Mouse (Mus musculus) lung, postnatal 10 days (tissue): ENCODE measurements at regions not wholly inside any gene's neighbourhood (a gene's known extent, or its start where the extent isn't known, plus 50 kb on each side); places are given as distances from the start of the nearest gene placed in this dataset.

ENCODE experiments used
- DNase-seq: peaks from one replicate; pipeline ENCODE4 v3.0.0; 2021

DNA sequence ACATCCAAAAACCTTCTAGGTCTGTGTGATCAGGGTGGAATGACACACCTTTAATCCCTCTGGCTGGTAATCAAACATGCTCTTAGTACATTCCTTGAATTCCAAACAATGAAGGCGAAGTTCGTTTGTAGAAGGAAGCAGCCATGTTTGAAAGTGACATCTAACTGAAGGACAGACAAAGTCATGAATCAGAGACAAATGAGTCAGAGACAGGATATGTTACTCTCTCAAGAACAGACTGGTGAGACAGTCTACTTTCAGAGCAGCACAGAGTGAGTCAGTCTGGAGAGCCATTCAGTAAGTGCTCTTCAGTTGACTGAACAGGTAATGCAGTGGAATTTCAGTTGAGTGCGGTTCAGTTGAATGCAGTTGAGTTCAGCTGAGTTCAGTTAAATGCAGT, 150.4 kb downstream of the Cpe start:
- DNase-seq = no peak

- DNase-seq = no peak
These were observed 152.9 kb downstream of the Cpe start for GRCm38 (mm10) chr8:64539846-64540472.

DNA sequence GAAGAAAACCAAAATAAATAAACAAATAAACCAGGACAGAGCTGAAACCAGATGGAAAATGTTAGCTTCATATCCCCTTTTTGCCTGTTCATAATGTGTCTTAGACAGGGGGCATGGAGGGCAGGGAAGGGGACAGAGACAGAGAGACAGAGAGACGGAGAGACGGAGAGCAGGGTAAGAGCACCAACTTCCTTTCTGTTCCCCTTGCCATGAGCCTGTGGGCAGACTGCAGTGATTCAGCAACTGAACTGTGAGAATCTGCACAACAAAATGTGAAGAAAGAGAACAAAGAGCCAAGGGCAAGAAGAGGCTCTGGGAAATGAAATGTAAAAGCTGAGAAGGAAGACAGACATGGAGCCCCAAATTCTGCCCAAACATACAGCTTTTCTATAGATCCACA, 161.1 kb downstream of the Cpe start:
- no peak for DNase-seq

DNA sequence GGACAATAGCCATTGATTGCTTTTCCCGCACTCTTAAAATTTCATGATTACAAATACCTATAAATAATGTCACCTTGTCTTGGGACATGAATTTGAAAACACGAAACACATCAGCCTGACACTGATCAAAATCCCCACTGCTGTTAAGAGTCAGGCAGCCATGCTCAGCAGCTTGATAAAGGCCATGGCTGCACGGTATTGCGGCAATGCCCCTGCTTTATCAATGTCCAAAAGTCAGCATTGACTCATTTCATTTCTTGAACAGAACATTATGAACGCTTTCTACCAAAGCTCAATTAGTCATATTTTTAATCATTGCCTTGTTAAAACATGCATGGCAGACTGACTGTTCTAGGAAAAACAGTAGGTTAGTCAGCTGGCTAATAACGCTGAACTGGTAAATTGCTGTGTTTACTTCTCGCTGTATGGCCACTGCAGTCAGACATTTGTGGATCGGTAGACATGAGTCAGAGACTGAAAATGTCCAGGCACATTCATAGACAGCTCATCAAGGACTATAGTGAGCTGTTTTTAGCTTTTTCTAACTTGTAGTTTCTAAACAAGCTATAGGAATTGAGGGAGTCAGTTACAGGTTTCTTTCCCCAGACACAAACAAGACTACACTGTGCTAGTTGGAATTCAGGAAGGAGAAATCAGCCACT, 170.3 kb downstream of the Cpe start:
- DNase-seq = no peak

DNA sequence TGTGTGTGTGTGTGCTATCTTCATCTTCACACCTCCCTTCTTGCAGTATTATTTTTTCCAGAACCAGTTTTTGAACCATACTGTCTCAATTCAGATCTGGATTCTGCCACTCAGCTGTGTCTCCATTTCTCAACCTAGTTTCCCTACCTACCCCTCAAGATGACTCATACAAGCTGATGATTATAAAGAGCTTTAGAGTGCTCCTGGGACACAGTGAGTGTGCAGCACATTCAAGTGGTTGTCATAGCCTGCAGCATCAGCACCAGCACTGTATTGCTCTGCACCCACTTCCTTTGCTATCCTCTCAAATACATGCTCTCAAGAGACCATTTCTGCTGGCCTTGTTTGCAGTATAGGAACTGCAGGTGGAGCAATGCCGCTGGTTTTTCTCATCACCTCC, 173.2 kb downstream of the Cpe start:
- DNase-seq = no peak

GRCm38 (mm10) chr8:64515923-64516322, 176.9 kb downstream of the Cpe start:
- no peak for DNase-seq

DNA sequence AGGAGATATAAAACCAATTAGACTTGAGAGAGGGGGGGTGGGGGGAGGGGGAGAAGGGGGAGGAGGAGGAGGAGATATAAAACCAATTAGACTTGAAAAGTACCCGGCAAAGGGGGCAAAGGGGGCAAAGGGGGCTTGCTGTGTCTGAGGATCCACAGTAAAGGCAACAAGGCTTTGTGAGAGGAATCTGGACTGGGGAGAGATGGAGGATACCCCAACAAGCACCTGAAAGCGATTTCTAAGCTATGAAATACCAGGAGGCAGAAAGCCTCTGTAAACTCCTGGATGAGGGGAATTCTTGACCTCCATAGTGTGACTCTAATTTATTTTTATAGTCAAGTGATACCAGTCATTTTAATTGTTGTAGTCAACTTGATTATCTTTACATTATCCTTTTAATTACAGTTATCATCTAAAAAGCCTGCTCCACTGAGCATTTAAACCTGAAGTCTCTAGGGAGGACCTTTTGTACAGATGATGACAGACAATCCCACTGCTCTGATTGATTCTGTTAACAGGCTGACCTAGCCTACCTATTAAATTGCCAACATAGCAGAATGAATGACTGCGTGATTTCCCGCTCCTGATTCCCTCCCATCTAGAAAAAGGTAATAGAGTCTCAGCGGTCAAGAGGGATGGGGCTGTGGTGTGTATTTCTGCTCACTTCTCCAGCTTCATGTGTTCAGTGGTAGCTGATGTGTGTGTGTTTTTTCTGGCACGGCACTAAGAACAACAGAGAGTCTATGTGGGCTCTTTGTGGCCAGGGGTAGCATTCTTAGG, 195.4 kb downstream of the Cpe start:
- no peak for DNase-seq

- DNase-seq = no peak
These were observed 196.3 kb downstream of the Cpe start for GRCm38 (mm10) chr8:64496333-64497213.

- no peak for DNase-seq
These were observed 201.3 kb downstream of the Cpe start for GRCm38 (mm10) chr8:64491561-64491960.

DNA sequence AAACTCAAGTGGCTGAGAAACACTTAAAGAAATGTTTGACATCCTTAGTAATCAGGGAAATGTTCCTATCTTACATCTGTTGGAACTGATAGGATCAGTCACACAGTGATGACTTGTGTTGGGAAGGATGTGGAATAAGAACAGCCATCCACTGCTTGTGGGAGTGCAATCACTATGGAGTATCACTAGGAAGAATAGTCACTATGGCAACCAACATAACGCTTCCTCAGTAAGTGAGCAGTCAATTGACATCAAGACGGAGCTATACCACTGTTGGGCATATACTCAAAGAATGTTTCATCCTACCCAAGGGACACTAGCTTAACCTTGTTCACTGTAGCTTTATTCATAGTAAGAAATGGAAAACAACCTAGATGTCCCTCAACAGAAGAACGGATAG, 204.8 kb downstream of the Cpe start:
- no peak for DNase-seq

DNA sequence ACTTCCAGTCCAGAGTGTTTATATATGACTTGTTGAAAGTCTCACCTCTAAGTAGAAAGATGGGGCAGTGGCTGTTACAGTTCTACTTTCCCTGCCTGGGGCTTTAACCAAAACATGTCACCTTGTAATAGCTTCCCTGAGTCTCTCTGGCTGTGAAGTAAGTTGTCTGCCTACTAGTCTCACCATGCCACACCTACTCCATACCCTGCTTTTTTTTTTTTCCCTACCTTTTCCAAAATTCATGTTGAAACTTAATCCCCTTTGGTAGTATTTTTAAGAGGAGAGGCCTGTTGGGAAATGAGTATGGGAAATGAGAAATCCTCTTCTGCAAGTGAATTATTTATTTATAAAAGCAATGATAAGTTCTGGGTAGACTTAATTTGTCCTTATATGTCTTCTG, 219.6 kb downstream of the Cpe start:
- DNase-seq = no peak

DNA sequence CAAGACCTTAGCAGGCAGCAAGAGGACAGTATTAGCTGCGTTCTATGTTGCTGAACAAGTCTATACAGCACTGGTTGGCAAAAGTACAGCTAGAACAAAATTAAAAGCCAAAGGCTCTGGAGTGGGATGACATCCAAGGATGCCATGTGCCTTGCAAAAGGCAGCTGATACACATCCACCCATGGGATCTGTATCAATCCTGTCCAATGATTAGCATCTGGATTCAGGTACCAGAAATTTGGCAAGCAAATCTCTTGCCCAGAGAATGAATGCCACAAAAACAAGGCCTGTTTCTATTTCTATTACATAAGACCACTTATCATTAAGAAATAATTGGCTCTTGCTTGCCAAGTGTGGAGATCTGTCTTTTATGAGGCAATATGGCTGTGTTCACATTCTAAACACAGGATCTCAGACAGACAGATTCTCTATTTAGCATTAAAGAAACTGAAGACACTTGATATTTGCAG, 220.0 kb downstream of the Cpe start:
- no peak for DNase-seq

DNA sequence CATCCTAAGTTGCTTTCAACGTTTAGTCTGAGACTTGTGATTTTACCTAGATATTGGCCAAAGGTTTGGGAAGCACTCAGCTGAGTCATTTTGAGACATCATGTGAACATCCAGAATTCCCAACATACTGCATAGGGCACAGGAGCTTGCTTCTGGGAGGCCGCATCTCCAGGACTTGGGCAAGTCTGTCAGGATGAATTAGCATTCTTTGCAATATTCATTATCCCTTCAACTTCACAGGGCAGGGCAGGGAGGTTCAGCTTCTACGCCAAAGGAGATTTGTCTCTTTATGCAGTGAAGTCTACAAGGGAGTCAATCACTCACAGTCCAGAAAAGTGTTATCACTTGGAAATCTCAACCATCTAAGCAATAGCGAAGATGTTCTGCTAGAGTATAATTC, 231.7 kb downstream of the Cpe start:
- no peak for DNase-seq

- no peak for DNase-seq
These were observed 235.9 kb downstream of the Cpe start for GRCm38 (mm10) chr8:64456970-64457369.

DNA sequence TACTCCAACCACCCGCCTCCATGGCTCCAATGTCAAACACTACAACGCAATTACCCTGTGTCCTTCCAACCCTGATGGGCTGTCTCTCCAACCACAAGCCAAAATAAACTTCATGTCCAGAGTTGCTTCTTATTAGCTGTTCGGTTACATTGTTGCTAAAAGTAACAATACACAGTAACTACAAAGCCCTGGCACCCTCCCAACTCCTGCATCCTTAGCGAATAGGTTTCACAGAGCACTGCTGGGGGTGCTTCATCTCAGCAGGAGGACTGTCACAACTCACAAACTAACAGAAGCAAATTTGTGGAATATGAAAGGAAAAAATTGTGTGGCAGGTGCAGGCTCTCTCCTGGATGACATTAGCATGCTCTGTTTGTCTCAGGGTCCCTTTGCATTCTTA, 238.1 kb downstream of the Cpe start:
- peak; percentile 9 for DNase-seq

DNA sequence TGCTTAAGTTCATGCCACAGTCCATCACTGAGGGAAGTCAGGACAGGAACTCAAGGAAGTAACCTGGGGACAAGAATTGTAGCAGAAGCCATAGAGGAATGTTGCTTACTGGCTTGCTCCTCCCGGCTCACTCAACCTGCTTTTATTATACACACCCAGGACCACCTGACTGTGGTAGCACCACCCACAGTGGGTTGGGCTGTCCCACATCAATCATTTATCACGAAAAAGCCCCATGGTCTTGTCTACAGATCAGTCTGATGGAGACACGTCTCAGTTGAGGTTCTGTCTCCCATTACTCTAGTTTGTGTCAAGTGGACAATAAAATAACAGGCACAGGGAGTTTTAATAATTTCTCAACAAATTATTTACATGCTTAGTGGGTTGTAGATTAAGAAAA, 239.3 kb upstream of the Tll1 start:
- DNase-seq = no peak

DNA sequence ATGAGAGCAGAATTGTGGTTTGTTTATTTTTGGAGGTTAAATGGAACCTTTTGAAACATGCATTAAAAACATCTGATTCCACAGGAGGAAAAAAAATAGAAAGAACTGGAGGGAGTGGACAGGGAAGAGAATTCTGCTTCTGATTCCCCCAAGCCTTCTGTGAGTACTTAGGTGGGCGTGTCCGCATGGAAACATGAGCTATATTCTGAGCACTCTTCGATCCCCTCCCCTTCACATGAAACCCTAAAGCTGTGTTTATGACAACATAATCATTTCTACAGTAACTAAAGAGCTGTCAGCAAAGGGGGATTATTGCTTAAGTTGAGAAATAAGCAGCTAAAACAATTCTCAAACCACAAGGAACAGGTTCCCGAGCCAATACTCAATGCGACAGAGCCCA, 238.4 kb upstream of the Tll1 start:
- DNase-seq = no peak

DNA sequence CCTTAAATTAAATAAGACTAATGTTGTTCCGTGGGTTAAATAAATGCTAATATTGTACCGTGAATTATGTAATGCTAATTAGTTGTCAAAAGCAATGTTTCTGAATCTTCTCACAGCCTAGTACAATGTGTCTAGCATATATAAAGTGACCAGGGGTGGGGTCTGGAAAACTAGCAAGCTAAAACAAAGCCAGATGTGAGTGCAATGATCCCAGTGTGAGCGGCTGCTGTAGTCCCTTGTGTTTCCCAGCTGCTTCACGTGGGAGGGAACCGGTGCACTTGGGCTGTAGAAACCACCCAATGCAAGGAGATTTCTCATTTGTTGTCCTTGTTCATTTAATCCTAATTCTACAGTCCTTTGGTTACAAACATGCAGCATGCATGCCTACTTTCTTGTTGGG, 232.4 kb upstream of the Tll1 start:
- no peak for DNase-seq

GRCm38 (mm10) chr8:64434648-64435047, 228.6 kb upstream of the Tll1 start:
- no peak for DNase-seq

DNA sequence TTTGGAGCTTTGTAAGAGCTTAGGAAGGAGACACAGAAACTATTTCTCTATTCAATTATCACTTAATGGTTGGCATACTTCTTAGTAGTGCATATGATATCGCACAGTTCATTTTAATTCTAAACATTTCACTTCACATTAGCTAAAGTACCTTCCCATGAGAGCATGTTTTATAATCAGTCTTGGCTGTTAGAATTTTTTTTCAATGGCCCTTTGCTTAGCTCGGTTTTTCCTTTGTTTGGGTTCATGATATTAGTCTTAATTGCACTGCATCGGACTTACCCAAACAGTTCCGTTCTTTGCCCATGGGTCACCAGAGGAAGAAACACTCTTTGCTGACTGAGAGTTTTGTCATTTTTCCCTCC, 216.8 kb upstream of the Tll1 start:
- no peak for DNase-seq

DNA sequence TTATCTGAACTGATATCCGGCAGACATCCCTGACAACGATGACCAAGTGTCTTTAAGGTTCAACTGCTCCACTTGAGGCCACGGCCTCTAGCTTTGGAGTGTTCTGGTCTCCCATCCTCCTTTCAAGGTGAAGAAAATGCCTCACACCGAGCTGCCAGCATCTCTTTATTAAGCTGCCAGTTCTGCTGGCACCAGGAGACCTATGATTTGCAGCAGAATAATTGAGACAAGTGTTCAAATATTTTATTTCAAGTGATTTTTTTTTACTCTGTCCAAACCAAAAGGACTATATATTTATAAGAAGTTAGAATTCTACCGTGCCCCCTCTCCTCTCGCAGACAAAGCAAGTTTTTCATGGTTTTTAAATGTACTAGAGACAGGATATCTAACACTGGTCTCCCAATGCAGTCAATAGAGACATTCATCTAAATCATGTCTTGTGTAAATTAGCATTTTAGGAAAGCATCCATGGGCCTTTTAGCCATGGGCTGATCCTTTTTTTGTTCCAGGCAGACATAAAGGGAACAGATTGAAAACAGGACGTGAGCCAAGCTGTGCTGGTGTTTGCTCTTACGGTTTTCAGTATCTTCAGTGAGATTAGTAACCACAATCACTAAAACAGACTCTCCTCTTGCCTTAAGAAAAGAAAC, 216.3 kb upstream of the Tll1 start:
- DNase-seq = no peak

DNA sequence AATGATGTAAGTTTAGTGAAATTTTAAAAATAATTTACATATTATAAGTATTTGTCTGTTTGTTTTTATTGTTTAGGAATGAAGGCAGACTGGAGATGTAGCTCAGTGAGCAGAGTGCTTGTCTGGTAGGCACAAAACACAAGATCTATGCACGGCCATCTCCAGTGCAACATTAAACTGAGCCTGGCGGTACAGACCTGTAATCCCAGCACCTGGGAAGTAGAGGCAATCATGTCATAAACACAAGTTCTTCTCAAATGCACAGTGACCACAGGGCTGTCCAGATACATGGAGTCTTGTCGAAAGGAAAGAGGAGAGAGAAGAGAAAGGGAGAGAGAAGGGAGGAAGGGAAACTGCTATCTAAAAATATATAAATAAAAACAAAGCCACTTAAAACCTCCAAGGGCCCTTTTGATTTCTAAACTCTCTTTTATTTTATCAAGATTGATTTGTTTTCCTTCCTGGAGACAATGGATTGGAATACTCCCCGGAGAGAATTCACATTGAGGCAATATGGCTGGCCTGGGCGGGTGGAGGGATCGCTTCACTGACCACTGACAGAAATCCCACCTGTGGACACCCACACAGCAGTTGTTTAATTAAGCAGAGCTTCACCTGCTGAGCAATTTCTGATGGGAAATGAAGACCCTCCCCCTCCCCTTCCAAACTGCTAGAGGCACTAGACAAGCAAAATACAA, 215.6 kb upstream of the Tll1 start:
- DNase-seq = no peak
